Mouse (Mus musculus) limb, embryonic 14.5 days (tissue): ENCODE results near the gene Sectm1a. TPM values are rescaled to one million over a fixed set of nuclear protein-coding genes. Genes with fewer than 3 reads are reported as not detected.

Experiments
- ATAC-seq: fragments of 200-750 bp; cut with Nextera tagmentation; 2 replicates; pipeline ENCODE4 v1.8.0; 2017; ENCODE audit warnings: low read depth, moderate number of reproducible peaks, moderate TSS enrichment; ENCODE audit not compliant: low FRiP score
- DNase-seq: peaks from one replicate; pipeline ENCODE4 v3.0.0-alpha.2; 2015; ENCODE audit warnings: low spot score
- H3K27ac ChIP-seq: fragments of 300-500 bp; sonication (generic); replicated peaks from 2 replicates; pipeline ENCODE4 v1.5.1; 2014; ENCODE audit warnings: low read depth, mild to moderate bottlenecking, low read length, moderate library complexity, mixed read lengths
- H3K27me3 ChIP-seq: fragments of 300-500 bp; sonication (generic); 2 replicates; pipeline ENCODE4 v1.6.1; 2014; ENCODE audit warnings: low read length, mixed read lengths; ENCODE audit not compliant: control insufficient read depth, insufficient read depth
- H3K36me3 ChIP-seq: fragments of 300-500 bp; sonication (generic); 2 replicates; pipeline ENCODE4 v1.6.1; 2014; ENCODE audit warnings: mild to moderate bottlenecking, low read length, moderate library complexity, mixed read lengths; ENCODE audit not compliant: control insufficient read depth, insufficient read depth
- H3K4me1 ChIP-seq: fragments of 300-500 bp; sonication (generic); 2 replicates; pipeline ENCODE4 v1.6.1; 2014; ENCODE audit warnings: antibody characterized with exemption, low read length, mixed read lengths; ENCODE audit not compliant: control insufficient read depth, insufficient read depth
- H3K4me2 ChIP-seq: fragments of 300-500 bp; sonication (generic); replicated peaks from 2 replicates; pipeline ENCODE4 v1.6.1; 2014; ENCODE audit warnings: low read depth, mild to moderate bottlenecking, low read length, moderate library complexity; ENCODE audit not compliant: severe bottlenecking
- H3K4me3 ChIP-seq: fragments of 300-500 bp; sonication (generic); replicated peaks from 2 replicates; pipeline ENCODE4 v1.5.1; 2014; ENCODE audit warnings: low read length
- H3K9ac ChIP-seq: fragments of 300-500 bp; sonication (generic); 2 replicates; pipeline ENCODE4 v1.6.1; 2014; ENCODE audit warnings: mild to moderate bottlenecking, low read depth, low read length, moderate library complexity; ENCODE audit not compliant: severe bottlenecking
- H3K9me3 ChIP-seq: fragments of 300-500 bp; sonication (generic); 2 replicates; pipeline ENCODE4 v1.6.1; 2016; ENCODE audit warnings: low read length; ENCODE audit not compliant: control insufficient read depth
- POLR2A ChIP-seq: fragments of 200-500 bp; IDR thresholded peaks from 2 replicates; pipeline ENCODE4 v1.8.0; 2012; ENCODE audit warnings: inconsistent platforms, mild to moderate bottlenecking, moderate library complexity, borderline replicate concordance; ENCODE audit not compliant: insufficient read depth, insufficient read length; ENCODE audit errors: extremely low read depth
- WGBS: fragments of 180-500 bp; shearing (Covaris S2); extraction: QIAGEN DNeasy Blood & Tissue Kit; methylation state at CpG from one replicate; pipeline ENCODE4 v1.1.7; 2014; 5-methylcytosine and 5-hydroxymethylcytosine counted together
- polyA plus RNA-seq, 2 experiments: library from polyadenylated mRNA; depleted of rRNA in 1 of 2; stranded (reverse) in 1 of 2; unstranded in 1 of 2; fragments of >200 nt; fragmentation: Nextera tagmentation in 1 of 2; extraction: Ambion mirVana in 1 of 2; gene quantifications; 2 replicates each; pipeline versions ENCODE4 v1.2.1 to v1.2.3; 2012 to 2014

The Sectm1a gene
- polyA plus RNA-seq (2012; rRNA removed) = 1.0 and 1.2 TPM in 2 replicates
- polyA plus RNA-seq (2014; fragmentation: Nextera tagmentation; extraction: Ambion mirVana) = 0.76 and 1.3 TPM in 2 replicates

- DNase-seq (no peak), ATAC-seq (no peak)
- Histone ChIP-seq H3K9me3 (no peaks in the 10 kb centered on the region), H3K27ac (no peak within 1 kb of the TSS), H3K27me3 (no peaks in the 10 kb centered on the region), H3K36me3 (no peaks in the 10 kb centered on the region), H3K4me3 (no peak within 1 kb of the TSS), H3K4me2 (no peak within 1 kb of the TSS), H3K4me1 (no peaks in the 10 kb centered on the region), H3K9ac (no peak within 1 kb of the TSS)
- WGBS = 55% methylated on average over 3 of the region's 3 CpGs
- no peak for TF ChIP-seq POLR2A
These were observed at the start of gene Sectm1a for GRCm38 (mm10) chr11:121081120-121081519. Gene Sectm1a (minus strand): TSS chr11:121081220.

GRCm38 (mm10) chr11:121129616-121130015 lies 48.6 kb upstream of the Sectm1a start:
- Histone ChIP-seq H3K36me3 (no peaks in the 10 kb centered on the region), H3K4me3 (no peak overlapping the region), H3K9me3 (no peaks in the 10 kb centered on the region), H3K4me1 (no peaks in the 10 kb centered on the region), H3K27ac (no peak overlapping the region), H3K4me2 (no peak overlapping the region), H3K27me3 (no peaks in the 10 kb centered on the region), H3K9ac (no peak overlapping the region)
- no peak for DNase-seq
- WGBS = 58% methylated on average over 1 of the region's 1 CpGs
- TF ChIP-seq POLR2A = no peak
- no peak for ATAC-seq

GRCm38 (mm10) chr11:121127441-121127840 lies 46.4 kb upstream of the Sectm1a start:
- H3K4me1 ChIP-seq = no peaks in the 10 kb centered on the region
- no peak for TF ChIP-seq POLR2A
- H3K4me3 ChIP-seq = no peak overlapping the region
- DNase-seq (no peak), ATAC-seq (no peak)
- WGBS = 89% methylated on average over 3 of the region's 3 CpGs
- no peaks in the 10 kb centered on the region for H3K27me3 ChIP-seq
- H3K9me3 ChIP-seq = no peaks in the 10 kb centered on the region
- H3K36me3 ChIP-seq = no peaks in the 10 kb centered on the region
- H3K27ac ChIP-seq = no peak overlapping the region
- no peak overlapping the region for H3K4me2 ChIP-seq
- H3K9ac ChIP-seq = no peak overlapping the region

GRCm38 (mm10) chr11:121126395-121126794 lies 45.4 kb upstream of the Sectm1a start:
- no peak for DNase-seq
- Histone ChIP-seq H3K9ac (no peak overlapping the region), H3K9me3 (no peaks in the 10 kb centered on the region), H3K27me3 (no peaks in the 10 kb centered on the region), H3K4me1 (no peaks in the 10 kb centered on the region), H3K4me2 (no peak overlapping the region), H3K36me3 (no peaks in the 10 kb centered on the region), H3K27ac (no peak overlapping the region), H3K4me3 (no peak overlapping the region)
- WGBS = 76% methylated on average over 1 of the region's 1 CpGs
- ATAC-seq = no peak
- no peak for TF ChIP-seq POLR2A

GRCm38 (mm10) chr11:121125522-121126172 lies 44.6 kb upstream of the Sectm1a start:
- H3K9me3 ChIP-seq = no peaks in the 10 kb centered on the region
- no peak overlapping the region for H3K27ac ChIP-seq
- H3K27me3 ChIP-seq = no peaks in the 10 kb centered on the region
- TF ChIP-seq POLR2A = no peak
- no peak overlapping the region for H3K4me2 ChIP-seq
- no peak overlapping the region for H3K9ac ChIP-seq
- DNase-seq = no peak
- no peaks in the 10 kb centered on the region for H3K4me1 ChIP-seq
- H3K4me3 ChIP-seq = no peak overlapping the region
- H3K36me3 ChIP-seq = no peaks in the 10 kb centered on the region
- 86% methylated on average over 3 of the region's 3 CpGs for WGBS
- ATAC-seq = no peak
